Mouse (Mus musculus) CH12.LX (cell line): ENCODE results near the gene Hist1h2bc. TPM values are rescaled to one million over a fixed set of nuclear protein-coding genes. Genes with fewer than 3 reads are reported as not detected.

Source experiments
- DNase-seq: peaks from one replicate; pipeline ENCODE4 v3.0.0-alpha.2; 2013; ENCODE audit errors: extremely low read depth
- H3K27ac ChIP-seq: 2 replicates; pipeline ENCODE4 v1.5.1; 2012; ENCODE audit warnings: low read depth, mild to moderate bottlenecking, control low read depth, moderate library complexity; ENCODE audit not compliant: insufficient read depth
- H3K27me3 ChIP-seq: replicated peaks from 2 replicates; pipeline ENCODE3; 2012; ENCODE audit warnings: inconsistent platforms
- H3K36me3 ChIP-seq, 2 experiments: replicated peaks in 1 of 2; 2 replicates each; pipeline versions ENCODE3 to v1.6.1; 2012; ENCODE audit warnings: inconsistent platforms in 1 of 2, low read length in 1 of 2, mild to moderate bottlenecking in 1 of 2, mixed read lengths in 1 of 2, moderate library complexity in 1 of 2; ENCODE audit not compliant: control insufficient read depth in 1 of 2, insufficient read depth in 1 of 2
- H3K4me1 ChIP-seq, 2 experiments: 2 replicates each; pipeline ENCODE4 v1.6.1; 2012; ENCODE audit warnings: inconsistent platforms in 1 of 2, moderate library complexity in 1 of 2; ENCODE audit not compliant: insufficient read depth in 2 of 2, control insufficient read depth in 1 of 2
- H3K4me2 ChIP-seq: 2 replicates; pipeline ENCODE4 v1.6.1; 2012; ENCODE audit warnings: low read depth, mild to moderate bottlenecking, control low read depth; ENCODE audit not compliant: poor library complexity, insufficient read depth, severe bottlenecking
- H3K4me3 ChIP-seq, 3 experiments: fragments of 150-350 bp in 1 of 3; sonication (generic) in 1 of 3; replicated peaks in 1 of 3; 2 replicates each; pipeline versions ENCODE3 to v1.5.1; 2011 to 2012; ENCODE audit warnings: low read depth in 2 of 3, low read length in 2 of 3, mild to moderate bottlenecking in 2 of 3, moderate library complexity in 2 of 3, control low read depth in 1 of 3, improper control_type of control experiment in 1 of 3, inconsistent platforms in 1 of 3, mixed read lengths in 1 of 3; ENCODE audit not compliant: poor library complexity in 1 of 3
- H3K79me2 ChIP-seq: replicated peaks from 2 replicates; pipeline ENCODE4 v1.6.1; 2012; ENCODE audit warnings: mild to moderate bottlenecking, moderate library complexity; ENCODE audit not compliant: control insufficient read depth, poor library complexity, insufficient read depth, severe bottlenecking; ENCODE audit errors: extremely low read depth
- H3K9ac ChIP-seq: 2 replicates; pipeline ENCODE4 v1.6.1; 2012; ENCODE audit warnings: low read depth, mild to moderate bottlenecking, control low read depth, moderate library complexity; ENCODE audit not compliant: insufficient read depth
- H3K9me3 ChIP-seq: replicated peaks from 2 replicates; pipeline ENCODE3; 2012; ENCODE audit warnings: low read length, inconsistent platforms, mixed read lengths
- BHLHE40 ChIP-seq: IDR thresholded peaks from 2 replicates; pipeline ENCODE4 v1.6.1; 2011; ENCODE audit warnings: mild to moderate bottlenecking, low read depth, low read length, improper control_type of control experiment
- CHD1 ChIP-seq: IDR thresholded peaks from 2 replicates; pipeline ENCODE4 v1.6.1; 2012; ENCODE audit warnings: low read depth, low read length, improper control_type of control experiment, inconsistent platforms
- CHD2 ChIP-seq: IDR thresholded peaks from 2 replicates; pipeline ENCODE4 v1.6.1; 2011; ENCODE audit warnings: low read length, improper control_type of control experiment
- CTCF ChIP-seq, 2 experiments: IDR thresholded peaks in 1 of 2; conservative IDR thresholded peaks in 1 of 2; 2 replicates each; pipeline ENCODE4 v1.5.1; 2011 to 2012; ENCODE audit warnings: low read depth in 2 of 2, low read length in 2 of 2, improper control_type of control experiment in 1 of 2, inconsistent platforms in 1 of 2, mild to moderate bottlenecking in 1 of 2, moderate library complexity in 1 of 2
- E2F4 ChIP-seq: IDR thresholded peaks from 2 replicates; pipeline ENCODE4 v1.6.1; 2011; ENCODE audit warnings: low read depth, low read length, improper control_type of control experiment; ENCODE audit not compliant: insufficient replicate concordance
- ELF1 ChIP-seq: IDR thresholded peaks from 2 replicates; pipeline ENCODE4 v1.6.1; 2014; ENCODE audit warnings: low read depth, mild to moderate bottlenecking, inconsistent platforms, low read length, improper control_type of control experiment
- EP300 ChIP-seq: IDR thresholded peaks from 2 replicates; pipeline ENCODE4 v1.6.1; 2011; ENCODE audit warnings: low read length, improper control_type of control experiment
- ETS1 ChIP-seq: conservative IDR thresholded peaks from 2 replicates; pipeline ENCODE4 v1.6.1; 2012; ENCODE audit warnings: low read depth, mild to moderate bottlenecking, inconsistent platforms, low read length, improper control_type of control experiment, moderate library complexity
- HCFC1 ChIP-seq: IDR thresholded peaks from 2 replicates; pipeline ENCODE4 v1.6.1; 2012; ENCODE audit warnings: low read depth, mild to moderate bottlenecking, inconsistent platforms, low read length, improper control_type of control experiment
- IRF4 ChIP-seq: IDR thresholded peaks from 2 replicates; pipeline ENCODE4 v1.6.1; 2014; ENCODE audit warnings: low read depth, mild to moderate bottlenecking, inconsistent platforms, low read length, improper control_type of control experiment
- JUN ChIP-seq: IDR thresholded peaks from 2 replicates; pipeline ENCODE4 v1.6.1; 2011; ENCODE audit warnings: low read depth, mild to moderate bottlenecking, low read length, improper control_type of control experiment, moderate library complexity; ENCODE audit not compliant: insufficient read depth
- JUND ChIP-seq: conservative IDR thresholded peaks from 2 replicates; pipeline ENCODE4 v1.6.1; 2011; ENCODE audit warnings: low read depth, low read length, improper control_type of control experiment
- MAFK ChIP-seq: IDR thresholded peaks from 2 replicates; pipeline ENCODE4 v1.6.1; 2011; ENCODE audit warnings: low read length, improper control_type of control experiment; ENCODE audit not compliant: insufficient replicate concordance
- MAX ChIP-seq: IDR thresholded peaks from 2 replicates; pipeline ENCODE4 v1.6.1; 2011; ENCODE audit warnings: low read length, improper control_type of control experiment
- MEF2A ChIP-seq: IDR thresholded peaks from 2 replicates; pipeline ENCODE4 v1.6.1; 2014; ENCODE audit warnings: low read depth, mild to moderate bottlenecking, inconsistent platforms, low read length, improper control_type of control experiment, borderline replicate concordance
- MXI1 ChIP-seq: IDR thresholded peaks from 2 replicates; pipeline ENCODE4 v1.6.1; 2011; ENCODE audit warnings: mild to moderate bottlenecking, low read depth, low read length, improper control_type of control experiment
- MYC ChIP-seq: IDR thresholded peaks from 2 replicates; pipeline ENCODE4 v1.6.1; 2011; ENCODE audit warnings: low read depth, mild to moderate bottlenecking, improper control_type of control experiment, low read length
- NELFE ChIP-seq: IDR thresholded peaks from 2 replicates; pipeline ENCODE4 v1.6.1; 2011; ENCODE audit warnings: low read depth, low read length, improper control_type of control experiment
- NRF1 ChIP-seq: IDR thresholded peaks from 2 replicates; pipeline ENCODE4 v1.6.1; 2014; ENCODE audit warnings: low read depth, mild to moderate bottlenecking, inconsistent platforms, low read length, improper control_type of control experiment, moderate library complexity
- POLR2A ChIP-seq: IDR thresholded peaks from 2 replicates; pipeline ENCODE4 v1.6.1; 2011; ENCODE audit warnings: low read depth, mild to moderate bottlenecking, improper control_type of control experiment, low read length
- POLR2AphosphoS2 ChIP-seq: IDR thresholded peaks from 2 replicates; pipeline ENCODE4 v1.6.1; 2011; ENCODE audit warnings: low read depth, low read length, improper control_type of control experiment
- RAD21 ChIP-seq: IDR thresholded peaks from 2 replicates; pipeline ENCODE4 v1.6.1; 2011; ENCODE audit warnings: low read depth, mild to moderate bottlenecking, low read length, improper control_type of control experiment, moderate library complexity
- RCOR1 ChIP-seq: conservative IDR thresholded peaks from 2 replicates; pipeline ENCODE4 v1.6.1; 2012; ENCODE audit warnings: low read depth, mild to moderate bottlenecking, inconsistent platforms, low read length, improper control_type of control experiment
- SIN3A ChIP-seq: IDR thresholded peaks from 2 replicates; pipeline ENCODE4 v1.6.1; 2012; ENCODE audit warnings: low read length, improper control_type of control experiment, inconsistent platforms
- SMC3 ChIP-seq: IDR thresholded peaks from 2 replicates; pipeline ENCODE4 v1.6.1; 2011; ENCODE audit warnings: low read depth, low read length, improper control_type of control experiment
- TBP ChIP-seq: conservative IDR thresholded peaks from 2 replicates; pipeline ENCODE4 v1.6.1; 2011; ENCODE audit warnings: low read depth, low read length, improper control_type of control experiment
- TCF12 ChIP-seq: IDR thresholded peaks from 2 replicates; pipeline ENCODE4 v1.6.1; 2014; ENCODE audit warnings: low read depth, mild to moderate bottlenecking, inconsistent platforms, low read length, improper control_type of control experiment
- UBTF ChIP-seq: IDR thresholded peaks from 2 replicates; pipeline ENCODE4 v1.6.1; 2012; ENCODE audit warnings: low read depth, mild to moderate bottlenecking, inconsistent platforms, low read length, improper control_type of control experiment, moderate library complexity
- USF2 ChIP-seq: conservative IDR thresholded peaks from 2 replicates; pipeline ENCODE4 v1.6.1; 2011; ENCODE audit warnings: low read depth, low read length, improper control_type of control experiment
- ZKSCAN1 ChIP-seq: IDR thresholded peaks from 2 replicates; pipeline ENCODE4 v1.6.1; 2012; ENCODE audit warnings: low read depth, inconsistent platforms, low read length, improper control_type of control experiment, borderline replicate concordance
- ZMIZ1 ChIP-seq: IDR thresholded peaks from 2 replicates; pipeline ENCODE4 v1.6.1; 2012; ENCODE audit warnings: low read depth, mild to moderate bottlenecking, inconsistent platforms, low read length, improper control_type of control experiment
- dilution Hi-C: fragments of 300-500 bp; cut with MboI; formaldehyde crosslinking; loops from 2 replicates; pipeline ENCODE4 v1.14.3; 2020; ENCODE audit warnings: low sequenced_read_pairs; ENCODE audit not compliant: extremely low pct_unique_long_range_greater_than_20kb, extremely low pct_ligation_motif_present
- in situ Hi-C: fragments of 300-500 bp; cut with MboI; formaldehyde crosslinking; loops from 3 replicates; pipeline ENCODE4 v1.14.3; 2019; ENCODE audit warnings: low sequenced_read_pairs, low pct_ligation_motif_present, low pct_unique_long_range_greater_than_20kb, mixed read lengths
- polyA plus RNA-seq: library from polyadenylated mRNA; unstranded; fragments of >175 nt; gene quantifications from 2 replicates; pipeline ENCODE4 v1.2.1, GENCODE M21; 2012; ENCODE audit warnings: low read depth; ENCODE audit not compliant: insufficient read length
- total RNA-seq, 2 experiments: library from RNA; depleted of rRNA; stranded (reverse); fragments of 300-350 nt in 1 of 2; fragments of >200 nt in 1 of 2; gene quantifications; 2 replicates each; pipeline ENCODE4 v1.2.3; 2012 to 2014

The Hist1h2bc gene
- total and polyA plus RNA-seq, 3 experiments, result 2.2 to 436 (median 17.4) TPM

DNA sequence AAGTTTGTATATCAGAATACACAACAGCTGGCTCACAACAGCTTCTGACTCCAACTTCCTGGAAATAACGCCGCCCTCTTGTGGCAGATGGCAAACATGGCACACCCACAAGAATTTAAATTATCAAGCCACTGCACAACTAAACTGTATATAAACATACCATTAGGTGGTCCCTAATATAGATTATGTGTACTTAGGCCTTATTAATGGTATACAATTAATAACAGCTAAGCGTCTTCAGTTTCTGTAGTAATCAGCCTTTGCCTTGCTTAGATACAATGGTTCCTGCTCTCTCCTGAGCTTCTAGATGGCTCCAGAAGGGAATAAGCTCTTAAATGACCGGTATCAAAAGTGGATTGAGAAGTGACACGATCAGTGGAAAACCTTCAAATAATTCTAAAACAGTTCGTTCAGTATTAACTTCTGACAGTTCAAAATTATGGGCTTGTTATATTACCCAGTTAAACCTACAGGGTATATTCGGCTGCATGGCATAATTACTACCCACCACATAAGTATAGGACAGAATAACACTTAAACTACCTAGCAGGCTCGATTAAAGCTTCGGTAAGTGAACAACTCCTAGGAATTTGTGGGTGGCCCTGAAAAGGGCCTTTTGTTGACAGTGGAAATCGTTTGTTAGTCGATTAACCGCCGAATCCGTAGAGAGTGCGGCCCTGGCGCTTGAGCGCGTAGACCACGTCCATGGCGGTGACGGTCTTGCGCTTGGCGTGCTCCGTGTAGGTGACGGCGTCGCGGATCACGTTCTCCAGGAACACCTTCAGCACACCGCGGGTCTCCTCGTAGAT lies 13.7 kb downstream of the Hist1h2bc start:
- DNase-seq, result peak; percentile 82

DNA sequence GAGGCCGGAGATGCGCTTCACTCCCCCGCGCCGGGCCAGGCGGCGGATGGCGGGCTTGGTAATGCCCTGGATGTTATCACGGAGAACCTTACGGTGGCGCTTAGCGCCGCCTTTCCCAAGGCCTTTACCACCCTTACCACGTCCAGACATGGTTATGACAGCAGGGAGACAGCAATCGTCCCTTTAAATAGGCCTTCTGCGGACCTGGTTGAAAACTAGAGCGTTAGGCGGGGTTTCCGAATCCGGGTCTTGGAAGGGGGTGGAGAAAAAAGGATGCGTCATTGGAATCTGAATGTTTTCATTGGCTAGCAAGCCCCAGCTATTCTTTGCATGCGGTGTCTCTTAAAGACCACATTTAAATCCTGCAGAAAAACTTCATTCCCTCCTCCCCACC lies 14.3 kb downstream of the Hist1h2bc start, which contains the start of gene Hist1h4c:
Gene Hist1h4c (minus strand): TSS at position 155 of the 394 bp plus-strand sequence.
- Histone ChIP-seq H3K36me3 (no peaks in the 10 kb centered on the region), H3K27me3 (no peaks in the 10 kb centered on the region), H3K9ac (peak within 1 kb of the TSS; percentile 67), H3K27ac (peak within 1 kb of the TSS; percentile 89), H3K79me2 (no peaks in the 10 kb centered on the region), H3K4me2 (peak within 1 kb of the TSS; percentile 93; the same call in 1 of the 2 replicates), H3K4me3 (peak within 1 kb of the TSS; percentile 26 to 47 (median 32)), H3K9me3 (no peaks in the 10 kb centered on the region), H3K4me1 (peaks cover 2 to 49% of the 10 kb centered on the region in 2 experiments; a peak in 2 of 4 replicates)
- peak; percentile 98 for DNase-seq
- in situ Hi-C loops, result no loop called here
- dilution Hi-C loops, result loop anchor here (10.0 kb wide), 1 partner anchor 47 kb away; the partner anchor contains the start of genes Hist1h2bb and Hist1h3c
- TF ChIP-seq SIN3A, result peak; percentile 98
- TF ChIP-seq EP300, result no peak
- TF ChIP-seq MEF2A, result peak; percentile 64
- peak; percentile 98 for TF ChIP-seq UBTF
- TF ChIP-seq ZKSCAN1, result no peak
- no peak for TF ChIP-seq JUN
- TF ChIP-seq RAD21, result no peak
- TF ChIP-seq TBP, result peak; percentile 99
- peak; percentile 37; the same call in 1 of the 2 replicates for TF ChIP-seq BHLHE40
- peak; percentile 100 for TF ChIP-seq POLR2A
- TF ChIP-seq NELFE, result peak; percentile 100
- TF ChIP-seq JUND, result peak; percentile 17; the same call in 1 of the 2 replicates
- TF ChIP-seq E2F4, result peak; percentile 77; the same call in 1 of the 2 replicates
- TF ChIP-seq HCFC1, result peak; percentile 87
- peak; percentile 95 for TF ChIP-seq TCF12
- TF ChIP-seq IRF4, result peak; percentile 16; the same call in 1 of the 2 replicates
- TF ChIP-seq SMC3, result no peak
- peak; percentile 58; the same call in 1 of the 2 replicates for TF ChIP-seq MYC
- peak; percentile 50; the same call in 1 of the 2 replicates for TF ChIP-seq NRF1

More for the DNA sequence above, 13.7 kb downstream of the Hist1h2bc start:
- H3K27ac ChIP-seq, result peak overlapping the region; percentile 89
- no peaks in the 10 kb centered on the region for H3K79me2 ChIP-seq
- dilution Hi-C loops, result loop anchor here (10.0 kb wide), 1 partner anchor 47 kb away; the partner anchor contains the start of genes Hist1h2bb and Hist1h3c
- H3K36me3 ChIP-seq, result no peaks in the 10 kb centered on the region
- H3K4me1 ChIP-seq, result peaks cover 2 to 45% of the 10 kb centered on the region in 2 experiments; a peak in 2 of 4 replicates
- peak overlapping the region; percentile 50 for H3K9ac ChIP-seq
- TF ChIP-seq MYC, result peak; percentile 75; the same call in 1 of the 2 replicates
- TF ChIP-seq POLR2AphosphoS2, result peak; percentile 100
- TF ChIP-seq JUND, result 0 out of 2 replicates have a peak, but pooled peaks have one; percentile 40
- TF ChIP-seq ZKSCAN1, result no peak
- peak; percentile 95 for TF ChIP-seq CHD1
- peak; percentile 77 for TF ChIP-seq CHD2
- peak; percentile 49; the same call in 1 of the 2 replicates for TF ChIP-seq BHLHE40
- TF ChIP-seq POLR2A, result peak; percentile 55; the same call in 1 of the 2 replicates
- TF ChIP-seq RAD21, result peak; percentile 48
- no peak for TF ChIP-seq TCF12
- TF ChIP-seq JUN, result no peak
- TF ChIP-seq MEF2A, result no peak
- TF ChIP-seq MAX, result 0 out of 2 replicates have a peak, but pooled peaks have one; percentile 54
- TF ChIP-seq ELF1, result peak; percentile 85
- TF ChIP-seq CTCF (conservative IDR thresholded peaks at IDR 0.05 in 1 of 2, IDR thresholded peaks at IDR 0.05 in 1 of 2; ENCODE audit: low read depth in 2 of 2, low read length in 2 of 2), result peak; percentile 43 to 78
- TF ChIP-seq SMC3, result peak; percentile 71
- TF ChIP-seq ETS1, result peak; percentile 18; the same call in 1 of the 2 replicates
- TF ChIP-seq SIN3A, result peak; percentile 61; the same call in 1 of the 2 replicates
- no peak for TF ChIP-seq USF2
- peak; percentile 99 for TF ChIP-seq UBTF
- peak; percentile 67 for TF ChIP-seq RCOR1
- peak; percentile 99 for TF ChIP-seq ZMIZ1
- TF ChIP-seq MAFK, result 0 out of 2 replicates have a peak, but pooled peaks have one; percentile 33
- peak; percentile 83 for TF ChIP-seq MXI1
- TF ChIP-seq EP300, result no peak
- TF ChIP-seq, all 38 proteins: peak for 19
- in situ Hi-C loops, result no loop called here
- H3K27me3 ChIP-seq, result no peaks in the 10 kb centered on the region
- H3K4me2 ChIP-seq, result peak overlapping the region; percentile 93; the same call in 1 of the 2 replicates
- H3K9me3 ChIP-seq, result no peaks in the 10 kb centered on the region
- H3K4me3 ChIP-seq, result peak overlapping the region; percentile 26 to 47 (median 32)
